Mouse (Mus musculus) liver, embryonic 14 days (tissue): ENCODE measurements around the gene Fbxw7. TPM values are rescaled to one million over a fixed set of nuclear protein-coding genes. Genes with fewer than 3 reads are reported as not detected.

ENCODE experiments used
- polyA plus RNA-seq: library from polyadenylated mRNA; depleted of rRNA; stranded (reverse); fragments of >200 nt; gene quantifications from 2 replicates; pipeline ENCODE4 v1.2.3, GENCODE M21; 2012; rRNA removed

Fbxw7 gene
- 3.0 and 3.1 TPM in 2 replicates for polyA plus RNA-seq

GRCm38 (mm10) chr3:84814762-84815381 lies at the start of gene Fbxw7:
Gene Fbxw7, plus strand, starts transcription at chr3:84815268.

Other genes starting within 250 kb of the Fbxw7 start
- gene Arfip1, start 232.6 kb upstream of the Fbxw7 start, polyA plus RNA-seq, result 5.5 and 6.3 TPM in 2 replicates
- gene Tigd4, start 221.7 kb upstream of the Fbxw7 start, polyA plus RNA-seq, result 0.01 TPM in 1 of 2 replicates, not detected in the other
- gene Tmem154, start 149.1 kb upstream of the Fbxw7 start, polyA plus RNA-seq, result 0.46 and 0.68 TPM in 2 replicates